ENCODE assay signal across 8 mouse cellular contexts in genomic region chrX:93911087-93911840, GRCm38 (mm10). TPM values are rescaled to one million over a fixed set of nuclear protein-coding genes. Genes with fewer than 3 reads are reported as not detected.
DNase-seq lines count a peak whose midpoint lies in the region; ATAC-seq lines count a peak whose summit lies in the region.

No protein-coding gene starts in this region.

- H3K36me3 ChIP-seq in intestine, embryonic 14.5 days (ENCODE audit: control insufficient read depth, insufficient read depth, low read length), result no peaks in the 10 kb centered on the region
- no peaks in the 10 kb centered on the region for H3K36me3 ChIP-seq in limb, embryonic 11.5 days (ENCODE audit: control insufficient read depth, insufficient read depth, low read length)
- H3K36me3 ChIP-seq in midbrain, embryonic 12.5 days, result no peaks in the 10 kb centered on the region
- H3K36me3 ChIP-seq in splenic B cell, adult 2 months (ENCODE audit: control insufficient read depth, insufficient read depth, low read length, poor library complexity, severe bottlenecking), result no peaks in the 10 kb centered on the region

- no peaks in the 10 kb centered on the region for H3K4me1 ChIP-seq in intestine, embryonic 14.5 days (replicated peaks; ENCODE audit: control insufficient read depth, insufficient read depth, low read length)
- H3K4me1 ChIP-seq in limb, embryonic 11.5 days (ENCODE audit: control insufficient read depth, insufficient read depth, low read length), result no peaks in the 10 kb centered on the region
- no peaks in the 10 kb centered on the region for H3K4me1 ChIP-seq in midbrain, embryonic 12.5 days

- peak; percentile 42 for DNase-seq in urinary bladder, postnatal 14 days (ENCODE audit: low spot score)
- DNase-seq in urinary bladder, postnatal 10 days (ENCODE audit: low spot score), result no peak
- peak; percentile 74 for DNase-seq in embryo, embryonic 11 days
- peak; percentile 24 to 29 for DNase-seq in gastrocnemius, postnatal 36 days
- DNase-seq in intestine, embryonic 14.5 days (ENCODE audit: low spot score), result peak; percentile 66
- peak; percentile 64 for DNase-seq in limb, embryonic 11.5 days (ENCODE audit: low spot score)
- peak; percentile 55 for DNase-seq in splenic B cell, adult 2 months (ENCODE audit: low read depth, low spot score)

- WGBS in intestine, embryonic 14.5 days, result 29% methylated on average over 21 of the region's 21 CpGs
- WGBS in limb, embryonic 11.5 days, result 24% methylated on average over 21 of the region's 21 CpGs
- 31% methylated on average over 21 of the region's 21 CpGs for WGBS in midbrain, embryonic 12.5 days

- peak overlapping the region; percentile 11; the same call in 1 of the 2 replicates for H3K4me3 ChIP-seq in intestine, embryonic 14.5 days (ENCODE audit: low read depth, low read length)
- H3K4me3 ChIP-seq in limb, embryonic 11.5 days (ENCODE audit: low read depth, low read length), result no peak overlapping the region
- H3K4me3 ChIP-seq in midbrain, embryonic 12.5 days, result peak overlapping the region; percentile 29

- ATAC-seq in intestine, embryonic 14.5 days (replicated peaks; ENCODE audit: low FRiP score, low TSS enrichment, low read depth), result peak; percentile 85
- peak; percentile 79; the same call in 1 of the 2 replicates for ATAC-seq in limb, embryonic 11.5 days (ENCODE audit: insufficient number of reproducible peaks, low FRiP score, low TSS enrichment, low read depth)
- ATAC-seq in midbrain, embryonic 12.5 days (ENCODE audit: low FRiP score, low read depth), result peak; percentile 75

- H3K9ac ChIP-seq in intestine, embryonic 14.5 days (ENCODE audit: low read length), result 0 out of 2 replicates have a peak overlapping the region, but pooled peaks have one; percentile 7
- H3K9ac ChIP-seq in limb, embryonic 11.5 days (ENCODE audit: low read length), result peak overlapping the region; percentile 22
- H3K9ac ChIP-seq in midbrain, embryonic 12.5 days (replicated peaks), result no peak overlapping the region; the same call in 1 of the 2 replicates

- H3K27me3 ChIP-seq in intestine, embryonic 14.5 days (replicated peaks; ENCODE audit: control insufficient read depth, insufficient read depth, low read length), result peaks cover 6% of the 10 kb centered on the region; the same call in 1 of the 2 replicates
- no peaks in the 10 kb centered on the region for H3K27me3 ChIP-seq in limb, embryonic 11.5 days (ENCODE audit: control insufficient read depth, insufficient read depth, low read length)
- H3K27me3 ChIP-seq in midbrain, embryonic 12.5 days, result peaks cover 10% of the 10 kb centered on the region; the same call in 1 of the 2 replicates
- no peaks in the 10 kb centered on the region for H3K27me3 ChIP-seq in splenic B cell, adult 2 months (ENCODE audit: control insufficient read depth, insufficient read depth, low read length, poor library complexity, severe bottlenecking)

- intact Hi-C loops in gastrocnemius, postnatal 36 days (cut with DNase I), result no loop called here

- no peaks in the 10 kb centered on the region for H3K9me3 ChIP-seq in intestine, embryonic 14.5 days (ENCODE audit: control insufficient read depth, low read length)
- no peaks in the 10 kb centered on the region for H3K9me3 ChIP-seq in limb, embryonic 11.5 days (ENCODE audit: control insufficient read depth, low read length)
- no peaks in the 10 kb centered on the region for H3K9me3 ChIP-seq in midbrain, embryonic 12.5 days

- no peak overlapping the region for H3K27ac ChIP-seq in intestine, embryonic 14.5 days (ENCODE audit: low read depth)
- no peak overlapping the region for H3K27ac ChIP-seq in limb, embryonic 11.5 days (replicated peaks; ENCODE audit: low read depth, low read length)
- no peak overlapping the region for H3K27ac ChIP-seq in midbrain, embryonic 12.5 days (replicated peaks)

- H3K4me2 ChIP-seq in intestine, embryonic 14.5 days (ENCODE audit: low read length), result peak overlapping the region; percentile 42
- peak overlapping the region; percentile 27 for H3K4me2 ChIP-seq in limb, embryonic 11.5 days (ENCODE audit: low read depth, severe bottlenecking)
- H3K4me2 ChIP-seq in midbrain, embryonic 12.5 days (replicated peaks), result peak overlapping the region; percentile 52

RNA-seq across cellular contexts. Expression of gene AU015836, which starts 57.2 kb away (rescaled TPM):
- total RNA-seq in gastrocnemius, postnatal 36 days (2021), result not detected
- 0.14 and 0.19 TPM in 2 replicates for polyA plus RNA-seq in intestine, embryonic 14.5 days (2014; fragmentation: Nextera tagmentation; extraction: Ambion mirVana)
- 0.08 TPM in 1 of 2 replicates, not detected in the other for polyA plus RNA-seq in limb, embryonic 11.5 days (2014; fragmentation: Nextera tagmentation; extraction: Ambion mirVana)
- polyA plus RNA-seq in midbrain, embryonic 12.5 days (2016; fragmentation: Nextera tagmentation; extraction: Ambion mirVana), result not detected in 2 replicates
